7 mouse cellular contexts compared by ENCODE assay signal in the genomic region with DNA sequence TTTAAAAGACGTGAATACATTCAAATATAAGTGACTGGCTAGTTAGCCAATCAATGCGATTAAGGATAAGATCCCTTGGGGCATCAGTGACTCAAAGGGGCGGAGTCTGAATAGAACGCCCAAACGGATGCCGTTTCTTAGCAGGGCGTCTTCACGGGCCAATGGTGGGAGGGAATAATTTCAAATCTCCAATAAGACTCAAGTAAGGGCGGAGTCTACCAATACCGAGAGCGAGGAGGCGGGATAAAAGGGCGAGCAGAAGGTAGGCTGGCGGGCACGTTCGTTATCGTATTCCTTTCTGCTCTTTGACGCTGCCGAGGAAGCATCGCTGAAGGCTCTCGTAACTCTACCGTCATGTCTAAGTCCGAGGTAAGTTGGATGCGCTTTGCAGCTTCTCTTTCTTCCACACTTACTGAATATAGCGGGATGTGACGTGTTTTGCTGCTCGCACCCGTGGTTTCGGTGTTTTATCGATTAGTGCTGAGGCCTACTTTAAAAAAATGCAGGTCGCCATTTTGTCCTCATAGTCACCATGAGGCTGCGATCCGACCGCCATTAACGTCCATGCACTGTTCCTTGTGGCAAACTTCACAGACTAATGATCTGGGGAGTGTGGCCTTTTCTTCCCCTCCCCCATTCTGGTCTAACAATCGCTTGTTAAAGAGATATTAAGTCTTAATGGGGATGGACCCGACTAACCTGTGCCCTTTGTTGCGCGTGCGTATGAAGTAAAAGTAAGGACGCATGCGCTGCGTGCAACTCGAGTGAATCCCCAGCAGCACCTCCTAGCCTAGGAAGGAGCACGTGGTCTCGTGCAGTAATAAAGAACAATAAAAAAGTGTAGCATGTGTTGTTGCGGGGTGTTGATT. TPM values are rescaled to one million over a fixed set of nuclear protein-coding genes. Genes with fewer than 3 reads are reported as not detected.
DNase-seq lines count a peak whose midpoint lies in the region; ATAC-seq and TF ChIP-seq lines count a peak whose summit lies in the region.

Hnrnpa1 (plus strand) TSS at position 273 of the 869 bp plus-strand sequence.

- H3K4me2 ChIP-seq in embryonic facial prominence, embryonic 13.5 days = peak within 1 kb of the TSS; percentile 88
- peak within 1 kb of the TSS; percentile 96 for H3K4me2 ChIP-seq in limb, embryonic 12.5 days
- peak within 1 kb of the TSS; percentile 76 for H3K4me2 ChIP-seq in midbrain, embryonic 15.5 days

- H3K27ac ChIP-seq in embryonic facial prominence, embryonic 13.5 days = peak within 1 kb of the TSS; percentile 93
- peak within 1 kb of the TSS; percentile 93 for H3K27ac ChIP-seq in kidney, adult 2 months (ENCODE audit: insufficient read depth, low read depth, low read length)
- H3K27ac ChIP-seq in limb, embryonic 12.5 days = peak within 1 kb of the TSS; percentile 95
- H3K27ac ChIP-seq in midbrain, embryonic 15.5 days = peak within 1 kb of the TSS; percentile 93
- H3K27ac ChIP-seq in spleen, adult 2 months (ENCODE audit: insufficient read depth, low read length) = peak within 1 kb of the TSS; percentile 90

- no peaks in the 10 kb centered on the region for H3K27me3 ChIP-seq in embryonic facial prominence, embryonic 13.5 days
- H3K27me3 ChIP-seq in kidney, adult 2 months (replicated peaks; ENCODE audit: control insufficient read depth, insufficient read depth, low read length) = no peaks in the 10 kb centered on the region
- H3K27me3 ChIP-seq in limb, embryonic 12.5 days = no peaks in the 10 kb centered on the region
- no peaks in the 10 kb centered on the region for H3K27me3 ChIP-seq in midbrain, embryonic 15.5 days (replicated peaks)
- H3K27me3 ChIP-seq in spleen, adult 2 months (ENCODE audit: control insufficient read depth, insufficient read depth, low read length) = no peaks in the 10 kb centered on the region

- peak; percentile 91 for DNase-seq in adrenal gland, postnatal 36 days
- DNase-seq in heart, adult 18-20 months = peak; percentile 96 to 98
- peak; percentile 99 for DNase-seq in kidney, adult 2 months
- peak; percentile 89 to 99 for DNase-seq in spleen, adult 2 months (ENCODE audit: low read depth in 1 of 2, low spot score in 2 of 2)

- peaks cover 40% of the 10 kb centered on the region for H3K36me3 ChIP-seq in embryonic facial prominence, embryonic 13.5 days
- peaks cover 18% of the 10 kb centered on the region for H3K36me3 ChIP-seq in kidney, adult 2 months (ENCODE audit: control insufficient read depth, insufficient read depth, low read length)
- H3K36me3 ChIP-seq in limb, embryonic 12.5 days = peaks cover 47% of the 10 kb centered on the region
- H3K36me3 ChIP-seq in midbrain, embryonic 15.5 days (replicated peaks) = peaks cover 23% of the 10 kb centered on the region
- peaks cover 25% of the 10 kb centered on the region for H3K36me3 ChIP-seq in spleen, adult 2 months (ENCODE audit: control insufficient read depth, insufficient read depth, low read length)

- peak; percentile 92 for ATAC-seq in embryonic facial prominence, embryonic 13.5 days (ENCODE audit: insufficient number of reproducible peaks, insufficient read depth, low FRiP score, low TSS enrichment, low read depth)
- ATAC-seq in limb, embryonic 12.5 days (ENCODE audit: insufficient number of reproducible peaks, insufficient read depth, low FRiP score, low TSS enrichment, low read depth) = peak; percentile 91
- ATAC-seq in midbrain, embryonic 15.5 days (replicated peaks) = peak; percentile 95

- WGBS in embryonic facial prominence, embryonic 13.5 days = under 1% methylated on average over 47 of the region's 47 CpGs
- under 1% methylated on average over 47 of the region's 47 CpGs for WGBS in kidney, adult 2 months
- under 1% methylated on average over 47 of the region's 47 CpGs for WGBS in limb, embryonic 12.5 days
- under 1% methylated on average over 47 of the region's 47 CpGs for WGBS in midbrain, embryonic 15.5 days
- under 1% methylated on average over 47 of the region's 47 CpGs for WGBS in spleen, adult 2 months

- peak within 1 kb of the TSS; percentile 88 for H3K9ac ChIP-seq in embryonic facial prominence, embryonic 13.5 days
- H3K9ac ChIP-seq in limb, embryonic 12.5 days (replicated peaks) = peak within 1 kb of the TSS; percentile 84
- peak within 1 kb of the TSS; percentile 64 for H3K9ac ChIP-seq in midbrain, embryonic 15.5 days

- TF ChIP-seq POLR2A in kidney, adult 2 months (IDR thresholded peaks at IDR 0.05; ENCODE audit: low read depth, low read length) = peak; percentile 89
- peak; percentile 94 for TF ChIP-seq POLR2A in spleen, adult 2 months (IDR thresholded peaks at IDR 0.05; ENCODE audit: low read depth, low read length)

- peaks cover 37% of the 10 kb centered on the region for H3K4me1 ChIP-seq in embryonic facial prominence, embryonic 13.5 days
- H3K4me1 ChIP-seq in kidney, adult 2 months (ENCODE audit: control insufficient read depth, insufficient read depth, low read length) = peaks cover 6% of the 10 kb centered on the region; the same call in 1 of the 2 replicates
- H3K4me1 ChIP-seq in limb, embryonic 12.5 days (replicated peaks) = peaks cover 27% of the 10 kb centered on the region
- peaks cover 46% of the 10 kb centered on the region for H3K4me1 ChIP-seq in midbrain, embryonic 15.5 days
- peaks cover 2% of the 10 kb centered on the region; the same call in 1 of the 2 replicates for H3K4me1 ChIP-seq in spleen, adult 2 months (ENCODE audit: control insufficient read depth, insufficient read depth, insufficient read length)

- no peak for TF ChIP-seq CTCF in kidney, adult 2 months (conservative IDR thresholded peaks at IDR 0.05; ENCODE audit: insufficient read depth, insufficient read length, low read depth, low read length)
- no peak for TF ChIP-seq CTCF in spleen, adult 2 months (IDR thresholded peaks at IDR 0.05; ENCODE audit: extremely low read depth, insufficient read depth, insufficient read length, insufficient replicate concordance)

- no peaks in the 10 kb centered on the region for H3K9me3 ChIP-seq in embryonic facial prominence, embryonic 13.5 days
- H3K9me3 ChIP-seq in limb, embryonic 12.5 days = no peaks in the 10 kb centered on the region
- no peaks in the 10 kb centered on the region for H3K9me3 ChIP-seq in midbrain, embryonic 15.5 days

- peak within 1 kb of the TSS; percentile 68 for H3K4me3 ChIP-seq in embryonic facial prominence, embryonic 13.5 days
- H3K4me3 ChIP-seq in kidney, adult 2 months (ENCODE audit: insufficient read depth, low read depth, low read length) = peak within 1 kb of the TSS; percentile 89
- H3K4me3 ChIP-seq in limb, embryonic 12.5 days (replicated peaks) = peak within 1 kb of the TSS; percentile 65
- H3K4me3 ChIP-seq in midbrain, embryonic 15.5 days = peak within 1 kb of the TSS; percentile 59
- H3K4me3 ChIP-seq in spleen, adult 2 months (ENCODE audit: extremely low read depth, insufficient read depth, insufficient read length) = peak within 1 kb of the TSS; percentile 74

RNA-seq across cellular contexts. Expression of gene Hnrnpa1, which starts in this region (rescaled TPM):
- 100 to 1,000 TPM; 193 to 199 TPM for total RNA-seq in adrenal gland, postnatal 36 days (2021)
- polyA plus RNA-seq in embryonic facial prominence, embryonic 13.5 days (2015; fragmentation: Nextera tagmentation; extraction: Ambion mirVana) = 1,090 and 1,133 TPM in 2 replicates
- 100 to 1,000 TPM; 147 to 150 TPM for total RNA-seq in heart, adult 18-20 months (2021)
- polyA plus RNA-seq in kidney, adult 2 months (2012; rRNA removed) = 50.0 and 69.3 TPM in 2 replicates
- 1,378 and 1,438 TPM in 2 replicates for polyA plus RNA-seq in limb, embryonic 12.5 days (2016; fragmentation: Nextera tagmentation; extraction: Ambion mirVana)
- 669 and 721 TPM in 2 replicates for polyA plus RNA-seq in midbrain, embryonic 15.5 days (2015; fragmentation: Nextera tagmentation; extraction: Ambion mirVana)
- polyA plus RNA-seq in spleen, adult 2 months (2012; rRNA removed) = 62.6 and 65.2 TPM in 2 replicates

Comparison
In these comparisons a context has a peak if more than half of its experiments do, and no peak if none do; other contexts are left out.
1. Peak in every context shown above with its lines: DNase-seq, ATAC-seq, H3K4me3 ChIP-seq and H3K27ac ChIP-seq.